Mouse (Mus musculus): ENCODE results near the gene Hist1h2bf.
A peak's percentile ranks its signal among the peaks of the same experiment; 100 is the strongest.
"Not testable (repeated sequence)": the region's sequence is repeated elsewhere in the genome, so short reads cannot be mapped to it uniquely, and the experiment has no call there.

Hist1h2bf gene

GRCm38 (mm10) chr13:23591886-23592285, 17.9 kb upstream of the Hist1h2bf start:
- ATAC-seq (ENCODE audit: insufficient number of reproducible peaks, low FRiP score, low TSS enrichment), result not testable (repeated sequence)

- ATAC-seq (ENCODE audit: insufficient number of reproducible peaks, low FRiP score, low TSS enrichment), result no peak
Measured at GRCm38 (mm10) chr13:23591206-23591605, 17.2 kb upstream of the Hist1h2bf start.

GRCm38 (mm10) chr13:23586940-23587225, 12.9 kb upstream of the Hist1h2bf start:
- ATAC-seq (ENCODE audit: insufficient number of reproducible peaks, low FRiP score, low TSS enrichment), result no peak

- ATAC-seq (ENCODE audit: insufficient number of reproducible peaks, low FRiP score, low TSS enrichment), result no peak
Measured at GRCm38 (mm10) chr13:23586099-23586939, 12.3 kb upstream of the Hist1h2bf start.

- peak; percentile 91 for ATAC-seq (ENCODE audit: insufficient number of reproducible peaks, low FRiP score, low TSS enrichment)
Measured at GRCm38 (mm10) chr13:23585442-23586098, 11.6 kb upstream of the Hist1h2bf start.

- ATAC-seq (ENCODE audit: insufficient number of reproducible peaks, low FRiP score, low TSS enrichment), result no peak
Measured at GRCm38 (mm10) chr13:23585029-23585441, 11.0 kb upstream of the Hist1h2bf start.

GRCm38 (mm10) chr13:23584331-23584730, 10.3 kb upstream of the Hist1h2bf start:
- no peak for ATAC-seq (ENCODE audit: insufficient number of reproducible peaks, low FRiP score, low TSS enrichment)

- no peak for ATAC-seq (ENCODE audit: insufficient number of reproducible peaks, low FRiP score, low TSS enrichment)
Measured at GRCm38 (mm10) chr13:23583387-23584068, 9.5 kb upstream of the Hist1h2bf start.

GRCm38 (mm10) chr13:23582219-23583056, 8.4 kb upstream of the Hist1h2bf start:
- no peak for ATAC-seq (ENCODE audit: insufficient number of reproducible peaks, low FRiP score, low TSS enrichment)

GRCm38 (mm10) chr13:23581408-23582218, 7.6 kb upstream of the Hist1h2bf start, which contains the start of gene Hist1h4d:
TSS of gene Hist1h4d (plus strand) at chr13:23581598.
- peak; percentile 89 for ATAC-seq (ENCODE audit: insufficient number of reproducible peaks, low FRiP score, low TSS enrichment)

- ATAC-seq (ENCODE audit: insufficient number of reproducible peaks, low FRiP score, low TSS enrichment), result no peak
Measured at GRCm38 (mm10) chr13:23577835-23578234, 3.8 kb upstream of the Hist1h2bf start.

GRCm38 (mm10) chr13:23576906-23577639, 3.1 kb upstream of the Hist1h2bf start:
- no peak for ATAC-seq (ENCODE audit: insufficient number of reproducible peaks, low FRiP score, low TSS enrichment)

GRCm38 (mm10) chr13:23576351-23576881, 2.4 kb upstream of the Hist1h2bf start:
- no peak for ATAC-seq (ENCODE audit: insufficient number of reproducible peaks, low FRiP score, low TSS enrichment)

- not testable (repeated sequence) for ATAC-seq (ENCODE audit: insufficient number of reproducible peaks, low FRiP score, low TSS enrichment)
Measured at GRCm38 (mm10) chr13:23575864-23576313, 1.9 kb upstream of the Hist1h2bf start.

- no peak for ATAC-seq (ENCODE audit: insufficient number of reproducible peaks, low FRiP score, low TSS enrichment)
Measured at GRCm38 (mm10) chr13:23575271-23575851, 1.4 kb upstream of the Hist1h2bf start, which contains the start of gene Hist1h3d. TSS of gene Hist1h3d (plus strand) at chr13:23575763.

- ATAC-seq (ENCODE audit: insufficient number of reproducible peaks, low FRiP score, low TSS enrichment), result not testable (repeated sequence)
Measured at GRCm38 (mm10) chr13:23574546-23575170, 662 bp upstream of the Hist1h2bf start.

Measured in cerebellum, adult (tissue).